Mouse (Mus musculus): ENCODE measurements at regions not wholly inside any gene's neighbourhood (a gene's known extent, or its start where the extent isn't known, plus 50 kb on each side); places are given as distances from the start of the nearest gene placed in this dataset.
A peak's percentile ranks its signal among the peaks of the same experiment; 100 is the strongest.
"Not testable (repeated sequence)": the region's sequence is repeated elsewhere in the genome, so short reads cannot be mapped to it uniquely, and the experiment has no call there.

- no peak for DNase-seq (ENCODE audit: extremely low spot score in 1 of 2, low spot score in 1 of 2)
Observed at GRCm38 (mm10) chr3:81735463-81735862, 196.9 kb upstream of the Ctso start.

- DNase-seq (ENCODE audit: extremely low spot score in 1 of 2, low spot score in 1 of 2): no peak
Observed at GRCm38 (mm10) chr3:81736838-81737237, 195.6 kb upstream of the Ctso start.

GRCm38 (mm10) chr3:81742124-81742523, 190.3 kb upstream of the Ctso start:
- DNase-seq (ENCODE audit: extremely low spot score in 1 of 2, low spot score in 1 of 2): no peak

- no peak for DNase-seq (ENCODE audit: extremely low spot score in 1 of 2, low spot score in 1 of 2)
Observed at GRCm38 (mm10) chr3:81750164-81750563, 182.2 kb upstream of the Ctso start.

- DNase-seq (ENCODE audit: extremely low spot score in 1 of 2, low spot score in 1 of 2): no peak
Observed at GRCm38 (mm10) chr3:81752955-81753354, 179.4 kb upstream of the Ctso start.

- DNase-seq (ENCODE audit: extremely low spot score in 1 of 2, low spot score in 1 of 2): no peak
Observed at GRCm38 (mm10) chr3:81760383-81760782, 172.0 kb upstream of the Ctso start.

- no peak for DNase-seq (ENCODE audit: extremely low spot score in 1 of 2, low spot score in 1 of 2)
Observed at GRCm38 (mm10) chr3:81760914-81761313, 171.5 kb upstream of the Ctso start.

GRCm38 (mm10) chr3:81771812-81772211, 160.6 kb upstream of the Ctso start:
- no peak for DNase-seq (ENCODE audit: extremely low spot score in 1 of 2, low spot score in 1 of 2)

- DNase-seq (ENCODE audit: extremely low spot score in 1 of 2, low spot score in 1 of 2): no peak
Observed at GRCm38 (mm10) chr3:81773012-81773411, 159.4 kb upstream of the Ctso start.

- DNase-seq (ENCODE audit: extremely low spot score in 1 of 2, low spot score in 1 of 2): no peak
Observed at GRCm38 (mm10) chr3:81782081-81782480, 150.3 kb upstream of the Ctso start.

GRCm38 (mm10) chr3:81782921-81783541, 149.4 kb upstream of the Ctso start:
- DNase-seq (ENCODE audit: extremely low spot score in 1 of 2, low spot score in 1 of 2): peak; percentile 18 to 24

- no peak for DNase-seq (ENCODE audit: extremely low spot score in 1 of 2, low spot score in 1 of 2)
Observed at GRCm38 (mm10) chr3:81788915-81789314, 143.5 kb upstream of the Ctso start.

GRCm38 (mm10) chr3:81789664-81790063, 142.7 kb upstream of the Ctso start:
- no peak for DNase-seq (ENCODE audit: extremely low spot score in 1 of 2, low spot score in 1 of 2)

- no peak for DNase-seq (ENCODE audit: extremely low spot score in 1 of 2, low spot score in 1 of 2)
Observed at GRCm38 (mm10) chr3:81802096-81802495, 130.3 kb upstream of the Ctso start.

- no peak for DNase-seq (ENCODE audit: extremely low spot score in 1 of 2, low spot score in 1 of 2)
Observed at GRCm38 (mm10) chr3:81805745-81806144, 126.7 kb upstream of the Ctso start.

GRCm38 (mm10) chr3:81809604-81810003, 122.8 kb upstream of the Ctso start:
- DNase-seq (ENCODE audit: extremely low spot score in 1 of 2, low spot score in 1 of 2): no peak

GRCm38 (mm10) chr3:81820304-81820703, 112.1 kb upstream of the Ctso start:
- no peak for DNase-seq (ENCODE audit: extremely low spot score in 1 of 2, low spot score in 1 of 2)

GRCm38 (mm10) chr3:81829525-81829924, 102.9 kb upstream of the Ctso start:
- DNase-seq (ENCODE audit: extremely low spot score in 1 of 2, low spot score in 1 of 2): no peak

- no peak for DNase-seq (ENCODE audit: extremely low spot score in 1 of 2, low spot score in 1 of 2)
Observed at GRCm38 (mm10) chr3:81829966-81830599, 102.3 kb upstream of the Ctso start.

- DNase-seq (ENCODE audit: extremely low spot score in 1 of 2, low spot score in 1 of 2): no peak
Observed at GRCm38 (mm10) chr3:81835380-81836157, 96.8 kb upstream of the Ctso start.

GRCm38 (mm10) chr3:81836478-81836877, 95.9 kb upstream of the Ctso start:
- no peak for DNase-seq (ENCODE audit: extremely low spot score in 1 of 2, low spot score in 1 of 2)

- not testable (repeated sequence) for DNase-seq (ENCODE audit: extremely low spot score in 1 of 2, low spot score in 1 of 2)
Observed at GRCm38 (mm10) chr3:81838121-81838520, 94.3 kb upstream of the Ctso start.
